Comparison of ENCODE assay signal across 17 mouse cellular contexts in the genomic region with DNA sequence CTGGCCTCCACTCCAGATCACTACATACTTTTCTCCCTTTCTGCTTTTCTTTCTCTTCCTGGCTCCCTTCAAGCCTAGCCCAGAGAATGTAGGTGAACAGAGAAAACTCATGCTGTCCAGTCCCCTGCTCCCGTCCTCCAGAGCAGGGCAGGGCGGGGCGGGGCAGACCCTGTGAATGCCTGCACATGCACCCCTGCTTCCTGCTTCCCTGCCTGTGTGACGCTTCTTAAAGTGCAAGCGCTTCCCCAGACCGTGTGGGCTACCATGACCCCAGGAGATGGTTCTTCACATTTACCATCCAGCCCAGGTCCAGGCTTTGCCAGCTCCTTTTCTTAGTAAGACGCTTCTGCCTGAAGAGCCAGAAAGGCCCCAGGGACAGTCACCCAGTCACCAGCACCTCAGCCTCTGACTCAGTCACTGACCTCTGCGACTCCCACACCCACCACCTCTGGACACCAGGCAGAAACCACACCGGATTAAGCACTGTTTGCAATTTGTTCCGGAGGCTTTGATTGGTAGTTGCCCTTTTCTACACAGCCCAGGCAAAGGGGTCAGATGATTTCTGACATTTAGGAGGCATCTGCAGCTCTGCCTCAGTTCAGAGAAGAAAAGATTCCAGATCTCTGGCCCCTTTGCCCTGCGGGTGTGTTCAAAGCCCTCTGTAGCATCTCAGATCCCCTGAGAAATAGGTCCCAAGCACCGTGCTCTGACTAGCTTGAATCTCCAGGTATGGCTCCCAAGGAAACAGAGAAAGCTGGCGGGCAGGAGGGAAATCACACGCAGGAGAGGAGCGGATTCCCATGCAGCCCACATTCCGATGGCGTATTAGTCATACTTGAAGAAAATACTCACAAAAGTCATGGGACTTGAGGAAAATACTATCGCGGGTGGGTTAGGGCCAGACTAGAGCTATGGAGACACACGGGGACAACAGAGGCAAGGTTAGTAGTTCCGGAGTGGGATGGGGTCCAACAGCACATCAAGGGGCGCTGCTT. TPM values are rescaled to one million over a fixed set of nuclear protein-coding genes. Genes with fewer than 3 reads are reported as not detected.
DNase-seq lines count a peak whose midpoint lies in the region; ATAC-seq and TF ChIP-seq lines count a peak whose summit lies in the region.
"Had no signal": no experiment of that assay in that cellular context is flagged by ENCODE, and none has a peak within 500 bp of the region (broad histone marks: within the 10 kb centered on the region; RNA-seq: fewer than 3 reads in every experiment).

No protein-coding gene starts in this region.

- no peak overlapping the region for H3K4me3 ChIP-seq in thymus, adult 2 months (ENCODE audit: control insufficient read depth, insufficient read depth, low read length)
- H3K4me3 ChIP-seq: forebrain, embryonic 12.5 days; left cerebral cortex, adult 2 months; limb, embryonic 13.5 days had no signal

- peak overlapping the region; percentile 98 for H3K27ac ChIP-seq in thymus, adult 2 months (ENCODE audit: control insufficient read depth, insufficient read depth, low read length)
- H3K27ac ChIP-seq: forebrain, embryonic 12.5 days; hindbrain, postnatal 0 days; left cerebral cortex, adult 2 months; limb, embryonic 13.5 days had no signal

- no peak for TF ChIP-seq POLR2A in thymus, adult 2 months (IDR thresholded peaks at IDR 0.05; ENCODE audit: control insufficient read depth, extremely low read depth, insufficient read depth, low read length, poor library complexity)

- WGBS in thymus, adult 2 months, result 70% methylated on average over 22 of the region's 22 CpGs

- TF ChIP-seq CTCF in thymus, adult 2 months (IDR thresholded peaks at IDR 0.05; ENCODE audit: borderline replicate concordance, control insufficient read depth, extremely low read depth, insufficient read depth, low read length, poor library complexity), result 0 out of 2 replicates have a peak, but pooled peaks have one; percentile 23

- no peaks in the 10 kb centered on the region for H3K36me3 ChIP-seq in thymus, adult 2 months (ENCODE audit: control insufficient read depth, insufficient read depth, low read length)
- H3K36me3 ChIP-seq: forebrain, embryonic 12.5 days had no signal

- no peak for ATAC-seq in megakaryocyte-erythroid progenitor cell, adult 5-6 weeks (replicated peaks; ENCODE audit: low FRiP score, low TSS enrichment, poor library complexity, severe bottlenecking)
- ATAC-seq: hindbrain, postnatal 0 days; liver, postnatal 0 days had no signal

- no peaks in the 10 kb centered on the region for H3K27me3 ChIP-seq in thymus, adult 2 months (ENCODE audit: control insufficient read depth, insufficient read depth, low read length)
- H3K27me3 ChIP-seq: forebrain, embryonic 12.5 days had no signal

- DNase-seq in embryo, embryonic 10 days (ENCODE audit: low spot score), result peak; percentile 17
- no peak for DNase-seq in embryo, embryonic 9.5 days (ENCODE audit: extremely low spot score)
- peak; percentile 49 for DNase-seq in thymus, adult 2 months
- DNase-seq in thymus, adult 18-20 months, result no peak
- peak; percentile 21 for DNase-seq in induced T-regulatory cell, adult 2 months (ENCODE audit: low read depth)
- no peak for DNase-seq in cerebellum, postnatal 4 days (ENCODE audit: low spot score in 2 of 2)
- no peak for DNase-seq in right cerebral cortex, postnatal 36 days (ENCODE audit: low spot score in 2 of 2)
- DNase-seq: adrenal gland, adult 8-10 months; heart, postnatal 10 days; kidney, adult 9 months; liver, postnatal 0 days; lung, postnatal 36 days had no signal

- peaks cover 73% of the 10 kb centered on the region for H3K4me1 ChIP-seq in thymus, adult 2 months (replicated peaks; ENCODE audit: control insufficient read depth, insufficient read depth, low read length)
- H3K4me1 ChIP-seq: limb, embryonic 13.5 days had no signal

RNA-seq across cellular contexts. Expression of a gene that starts 23.0 kb away (rescaled TPM):
- 38.2 and 44.1 TPM in 2 replicates for polyA plus RNA-seq in thymus, adult 2 months (2012; rRNA removed)
- 1.3 TPM in 1 of 2 replicates, not detected in the other for total RNA-seq in megakaryocyte-erythroid progenitor cell, adult 5-6 weeks (2014; fragmentation: Nextera tagmentation)
- total RNA-seq in megakaryocyte-erythroid progenitor cell, adult 5-6 weeks (2017), result 0.11 and 0.23 TPM in 2 replicates

RNA-seq across cellular contexts. Expression of a gene that starts 24.5 kb away (rescaled TPM):
- 2.7 and 2.9 TPM in 2 replicates for polyA plus RNA-seq in thymus, adult 2 months (2012; rRNA removed)
- total RNA-seq in megakaryocyte-erythroid progenitor cell, adult 5-6 weeks (2014; fragmentation: Nextera tagmentation), result 3.4 and 4.7 TPM in 2 replicates
- total RNA-seq in megakaryocyte-erythroid progenitor cell, adult 5-6 weeks (2017), result 2.8 and 3.3 TPM in 2 replicates

Comparison
In these comparisons a context has a peak if more than half of its experiments do, and no peak if none do; other contexts are left out.
1. DNase-seq: peak in embryo, embryonic 10 days (single experiment), thymus, adult 2 months (single experiment) and induced T-regulatory cell, adult 2 months (single experiment); none in embryo, embryonic 9.5 days (single experiment), thymus, adult 18-20 months (0 of 2), cerebellum, postnatal 4 days (0 of 2) and right cerebral cortex, postnatal 36 days (0 of 2).